11 mouse cellular contexts compared by ENCODE assay signal in the genomic region with DNA sequence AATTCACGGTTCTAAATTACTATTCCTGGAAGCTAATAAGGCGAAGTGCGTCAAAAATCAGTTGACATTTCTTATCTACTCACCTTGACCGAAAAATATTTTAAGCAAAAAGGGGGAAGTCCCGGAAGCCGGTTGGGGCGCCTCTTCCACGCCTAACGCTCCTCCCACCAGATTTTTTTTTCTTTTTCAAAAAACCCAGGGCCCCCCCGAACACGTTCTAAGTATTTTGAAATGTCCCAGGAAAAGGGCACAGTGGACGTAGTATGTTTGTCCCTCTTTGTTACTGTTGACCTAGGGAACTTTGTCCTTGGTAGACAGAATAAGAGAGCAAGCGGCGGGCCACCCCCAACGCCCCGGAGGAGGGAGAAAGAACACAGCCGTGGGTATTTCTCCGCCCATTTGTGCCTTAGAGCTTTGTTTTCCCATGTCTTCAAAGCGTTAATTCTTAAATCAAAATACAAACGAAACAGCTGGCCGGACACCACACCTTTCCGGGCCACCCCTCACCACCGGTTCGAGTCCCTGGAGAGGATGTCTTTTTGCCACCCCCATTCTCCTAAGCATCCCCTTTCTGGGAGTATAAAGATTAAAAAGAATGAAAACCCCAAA. TPM values are rescaled to one million over a fixed set of nuclear protein-coding genes. Genes with fewer than 3 reads are reported as not detected.
DNase-seq lines count a peak whose midpoint lies in the region; ATAC-seq and TF ChIP-seq lines count a peak whose summit lies in the region.
"Had no signal": no experiment of that assay in that cellular context is flagged by ENCODE, and none has a peak within 500 bp of the region (broad histone marks: within the 10 kb centered on the region; RNA-seq: fewer than 3 reads in every experiment).

No protein-coding gene starts in this region.

- no peak for TF ChIP-seq POLR2A in spleen, adult 2 months (IDR thresholded peaks at IDR 0.05; ENCODE audit: low read depth, low read length)

- H3K9me3 ChIP-seq in midbrain, embryonic 12.5 days: no peaks in the 10 kb centered on the region
- H3K9me3 ChIP-seq: liver, embryonic 12.5 days had no signal

- intact Hi-C loops in left cerebral cortex, postnatal 25 days (cut with DNase I): loop anchor here (1.0 to 5.0 kb wide), 2 partner anchors 82 to 432 kb away; no protein-coding TSS in a partner anchor
- intact Hi-C loops in left cerebral cortex, adult 2 months (cut with DNase I): loop anchor here (1.0 to 10.0 kb wide), 4 partner anchors 332 to 924 kb away; a partner anchor contains a TSS

- peaks cover 15% of the 10 kb centered on the region for H3K27me3 ChIP-seq in spleen, adult 2 months (ENCODE audit: control insufficient read depth, insufficient read depth, low read length)
- H3K27me3 ChIP-seq in midbrain, embryonic 12.5 days: peaks cover 56% of the 10 kb centered on the region

- no peak for ATAC-seq in midbrain, embryonic 12.5 days (ENCODE audit: low FRiP score, low read depth)
- ATAC-seq: liver, embryonic 12.5 days had no signal

- WGBS in spleen, adult 2 months: 8% methylated on average over 24 of the region's 24 CpGs
- WGBS in midbrain, embryonic 12.5 days: 11% methylated on average over 24 of the region's 24 CpGs

- H3K36me3 ChIP-seq in spleen, adult 2 months (ENCODE audit: control insufficient read depth, insufficient read depth, low read length): no peaks in the 10 kb centered on the region
- no peaks in the 10 kb centered on the region for H3K36me3 ChIP-seq in midbrain, embryonic 12.5 days
- H3K36me3 ChIP-seq: liver, embryonic 12.5 days had no signal

- peaks cover 11% of the 10 kb centered on the region; the same call in 1 of the 2 replicates for H3K4me1 ChIP-seq in spleen, adult 2 months (ENCODE audit: control insufficient read depth, insufficient read depth, insufficient read length)
- H3K4me1 ChIP-seq in midbrain, embryonic 12.5 days: peaks cover 36% of the 10 kb centered on the region

- DNase-seq in adrenal gland, adult 2 months: peak; percentile 64
- DNase-seq in adrenal gland, postnatal 25 days: no peak
- peak; percentile 55 to 66 for DNase-seq in spleen, adult 2 months (ENCODE audit: low read depth in 1 of 2, low spot score in 2 of 2)
- DNase-seq in spleen, postnatal 4 days (ENCODE audit: low spot score in 2 of 2): no peak
- no peak for DNase-seq in left cerebral cortex, postnatal 25 days (ENCODE audit: low spot score in 2 of 2)
- no peak for DNase-seq in urinary bladder, adult 2 months (ENCODE audit: low spot score)
- DNase-seq in left cerebral cortex, adult 2 months (ENCODE audit: extremely low spot score in 1 of 2, low spot score in 2 of 2): no peak

- peak overlapping the region; percentile 2 for H3K4me2 ChIP-seq in midbrain, embryonic 12.5 days (replicated peaks)
- H3K4me2 ChIP-seq: liver, embryonic 12.5 days had no signal

- peak overlapping the region; percentile 96 for H3K27ac ChIP-seq in spleen, adult 2 months (ENCODE audit: insufficient read depth, low read length)
- no peak overlapping the region; the same call in 1 of the 2 replicates for H3K27ac ChIP-seq in midbrain, embryonic 12.5 days (replicated peaks)
- no peak overlapping the region for H3K27ac ChIP-seq in left cerebral cortex, adult 2 months
- H3K27ac ChIP-seq: liver, embryonic 12.5 days had no signal

- H3K4me3 ChIP-seq in spleen, adult 2 months (ENCODE audit: extremely low read depth, insufficient read depth, insufficient read length): peak overlapping the region; percentile 60
- H3K4me3 ChIP-seq in midbrain, embryonic 12.5 days: peak overlapping the region; percentile 14
- H3K4me3 ChIP-seq in left cerebral cortex, adult 2 months: no peak overlapping the region
- H3K4me3 ChIP-seq: liver, embryonic 12.5 days had no signal

- no peak for TF ChIP-seq CTCF in spleen, adult 2 months (IDR thresholded peaks at IDR 0.05; ENCODE audit: extremely low read depth, insufficient read depth, insufficient read length, insufficient replicate concordance)
- TF ChIP-seq CTCF in left cerebral cortex, adult 2 months (IDR thresholded peaks at IDR 0.05): no peak

- no peak overlapping the region for H3K9ac ChIP-seq in midbrain, embryonic 12.5 days (replicated peaks)
- H3K9ac ChIP-seq: liver, embryonic 12.5 days had no signal

RNA-seq across cellular contexts. Expression of a gene that starts 6.1 kb away (rescaled TPM):
- total RNA-seq in adrenal gland, adult 2 months (2021): 1 to 10 TPM; 4.2 to 9.5 TPM
- 4.2 and 8.0 TPM in 2 replicates for polyA plus RNA-seq in adrenal gland, adult 2 months (2012; rRNA removed)
- total RNA-seq in adrenal gland, postnatal 25 days (2021): 0.94 and 1.5 TPM in 2 replicates
- polyA plus RNA-seq in spleen, adult 2 months (2012; rRNA removed): 4.4 and 7.2 TPM in 2 replicates
- 26.5 and 27.0 TPM in 2 replicates for polyA plus RNA-seq in midbrain, embryonic 12.5 days (2016; fragmentation: Nextera tagmentation; extraction: Ambion mirVana)
- 100 to 1,000 TPM; 313 to 395 TPM for total RNA-seq in left cerebral cortex, postnatal 25 days (2021)
- polyA plus RNA-seq in urinary bladder, adult 2 months (2012; rRNA removed): 0.12 TPM in 1 of 2 replicates, not detected in the other
- total RNA-seq in left cerebral cortex, adult 2 months (2021): 100 to 1,000 TPM; 374 to 427 TPM
- total RNA-seq: granulocyte monocyte progenitor cell, adult 5-6 weeks had no signal

RNA-seq across cellular contexts. Expression of a gene that starts 50.3 kb away (rescaled TPM):
- total RNA-seq in adrenal gland, adult 2 months (2021): under 1 TPM in 1 of 2 experiments, not detected in 1; 0.17 TPM
- 0.10 and 0.15 TPM in 2 replicates for polyA plus RNA-seq in adrenal gland, adult 2 months (2012; rRNA removed)
- 1.6 TPM in 1 of 2 replicates, not detected in the other for total RNA-seq in adrenal gland, postnatal 25 days (2021)
- 0.13 and 0.21 TPM in 2 replicates for polyA plus RNA-seq in spleen, adult 2 months (2012; rRNA removed)
- polyA plus RNA-seq in midbrain, embryonic 12.5 days (2016; fragmentation: Nextera tagmentation; extraction: Ambion mirVana): 2.6 and 3.0 TPM in 2 replicates
- under 1 TPM; 0.21 to 0.50 TPM for total RNA-seq in left cerebral cortex, postnatal 25 days (2021)
- 0.78 and 1.3 TPM in 2 replicates for polyA plus RNA-seq in urinary bladder, adult 2 months (2012; rRNA removed)
- total RNA-seq in left cerebral cortex, adult 2 months (2021): under 1 TPM in 1 of 2 experiments, not detected in 1; 0.38 TPM
- total RNA-seq: granulocyte monocyte progenitor cell, adult 5-6 weeks; monocyte, adult 5-6 weeks had no signal

Comparison
In these comparisons a context has a peak if more than half of its experiments do, and no peak if none do; other contexts are left out.
1. DNase-seq: peak in adrenal gland, adult 2 months (single experiment) and spleen, adult 2 months (2 of 2); none in adrenal gland, postnatal 25 days (single experiment), spleen, postnatal 4 days (0 of 2), left cerebral cortex, postnatal 25 days (0 of 2), urinary bladder, adult 2 months (single experiment) and left cerebral cortex, adult 2 months (0 of 2).
2. RNA of a gene that starts 6.1 kb away (total RNA-seq): 374 to 427 TPM in left cerebral cortex, adult 2 months and 313 to 395 TPM in left cerebral cortex, postnatal 25 days; 4.2 to 9.5 TPM in adrenal gland, adult 2 months and 0.94 to 1.5 TPM in adrenal gland, postnatal 25 days; every median in the first group is over 10 times any median in the second.